Mouse (Mus musculus): ENCODE measurements around the gene Ngb. TPM values are rescaled to one million over a fixed set of nuclear protein-coding genes. Genes with fewer than 3 reads are reported as not detected.

Gene Ngb
- total and polyA plus RNA-seq, 3 experiments: 0.49 TPM; not detected in 2

GRCm38 (mm10) chr12:87103471-87103870 is 1.1 kb upstream of the Ngb start:
- H3K4me3 ChIP-seq (ENCODE audit: low read depth, low read length): no peak overlapping the region
- no peak for DNase-seq (ENCODE audit: low spot score)
- no peaks in the 10 kb centered on the region for H3K4me1 ChIP-seq (ENCODE audit: insufficient read depth, low read depth, low read length)

GRCm38 (mm10) chr12:87100331-87100730 is 2.0 kb downstream of the Ngb start:
- H3K4me3 ChIP-seq (ENCODE audit: low read depth, low read length): no peak overlapping the region
- TF ChIP-seq POLR2AphosphoS5 (IDR thresholded peaks at IDR 0.05; ENCODE audit: insufficient replicate concordance, low read depth, low read length) (no peak), GATA2 (IDR thresholded peaks at IDR 0.05; ENCODE audit: borderline replicate concordance, low read depth, low read length) (no peak), CTCF (IDR thresholded peaks at IDR 0.05; ENCODE audit: low read depth, low read length) (no peak), TAL1 (conservative IDR thresholded peaks at IDR 0.05; ENCODE audit: low read depth, low read length) (no peak), GATA1 (IDR thresholded peaks at IDR 0.05; ENCODE audit: borderline replicate concordance, low read length) (no peak)
- H3K36me3 ChIP-seq (replicated peaks): no peaks in the 10 kb centered on the region
- ATAC-seq (ENCODE audit: extremely low read depth, insufficient number of reproducible peaks, low FRiP score, poor library complexity, severe bottlenecking) (no peak), DNase-seq (ENCODE audit: low spot score) (no peak)
- H3K27me3 ChIP-seq (ENCODE audit: insufficient read depth, low read length): peaks cover 46% of the 10 kb centered on the region
- no peaks in the 10 kb centered on the region for H3K4me1 ChIP-seq (ENCODE audit: insufficient read depth, low read depth, low read length)
- H3K9me3 ChIP-seq (replicated peaks): no peaks in the 10 kb centered on the region

More at GRCm38 (mm10) chr12:87103471-87103870, 1.1 kb upstream of the Ngb start:
- Histone ChIP-seq H3K9me3 (replicated peaks) (no peaks in the 10 kb centered on the region), H3K36me3 (replicated peaks) (peaks cover 7% of the 10 kb centered on the region), H3K27me3 (ENCODE audit: insufficient read depth, low read length) (peaks cover 25% of the 10 kb centered on the region)
- TF ChIP-seq GATA1 (IDR thresholded peaks at IDR 0.05; ENCODE audit: borderline replicate concordance, low read length) (no peak), GATA2 (IDR thresholded peaks at IDR 0.05; ENCODE audit: borderline replicate concordance, low read depth, low read length) (no peak), TAL1 (conservative IDR thresholded peaks at IDR 0.05; ENCODE audit: low read depth, low read length) (no peak), POLR2AphosphoS5 (IDR thresholded peaks at IDR 0.05; ENCODE audit: insufficient replicate concordance, low read depth, low read length) (no peak), CTCF (IDR thresholded peaks at IDR 0.05; ENCODE audit: low read depth, low read length) (no peak)
- ATAC-seq (ENCODE audit: extremely low read depth, insufficient number of reproducible peaks, low FRiP score, poor library complexity, severe bottlenecking): no peak

GRCm38 (mm10) chr12:87093671-87094070 is 8.7 kb downstream of the Ngb start:
- H3K4me1 ChIP-seq (ENCODE audit: insufficient read depth, low read depth, low read length): peaks cover 3% of the 10 kb centered on the region; the same call in 1 of the 2 replicates
- H3K4me3 ChIP-seq (ENCODE audit: low read depth, low read length): no peak overlapping the region
- ATAC-seq (ENCODE audit: extremely low read depth, insufficient number of reproducible peaks, low FRiP score, poor library complexity, severe bottlenecking) (no peak), DNase-seq (ENCODE audit: low spot score) (no peak)
- H3K27me3 ChIP-seq (ENCODE audit: insufficient read depth, low read length): peaks cover 42% of the 10 kb centered on the region
- no peaks in the 10 kb centered on the region for H3K36me3 ChIP-seq (replicated peaks)
- H3K9me3 ChIP-seq (replicated peaks): no peaks in the 10 kb centered on the region
- no peak for TF ChIP-seq GATA1 (IDR thresholded peaks at IDR 0.05; ENCODE audit: borderline replicate concordance, low read length)
- no peak for TF ChIP-seq CTCF (IDR thresholded peaks at IDR 0.05; ENCODE audit: low read depth, low read length)
- TF ChIP-seq POLR2AphosphoS5 (IDR thresholded peaks at IDR 0.05; ENCODE audit: insufficient replicate concordance, low read depth, low read length): no peak
- TF ChIP-seq TAL1 (conservative IDR thresholded peaks at IDR 0.05; ENCODE audit: low read depth, low read length): no peak

GRCm38 (mm10) chr12:87093249-87093648 is 9.1 kb downstream of the Ngb start:
- H3K4me1 ChIP-seq (ENCODE audit: insufficient read depth, low read depth, low read length): peaks cover 3% of the 10 kb centered on the region; the same call in 1 of the 2 replicates
- H3K27me3 ChIP-seq (ENCODE audit: insufficient read depth, low read length): peaks cover 38% of the 10 kb centered on the region
- ATAC-seq (ENCODE audit: extremely low read depth, insufficient number of reproducible peaks, low FRiP score, poor library complexity, severe bottlenecking): no peak
- no peak for TF ChIP-seq POLR2AphosphoS5 (IDR thresholded peaks at IDR 0.05; ENCODE audit: insufficient replicate concordance, low read depth, low read length)
- no peak for TF ChIP-seq GATA2 (IDR thresholded peaks at IDR 0.05; ENCODE audit: borderline replicate concordance, low read depth, low read length)
- no peak for TF ChIP-seq GATA1 (IDR thresholded peaks at IDR 0.05; ENCODE audit: borderline replicate concordance, low read length)
- TF ChIP-seq TAL1 (conservative IDR thresholded peaks at IDR 0.05; ENCODE audit: low read depth, low read length): no peak
- no peak for TF ChIP-seq CTCF (IDR thresholded peaks at IDR 0.05; ENCODE audit: low read depth, low read length)
- no peaks in the 10 kb centered on the region for H3K36me3 ChIP-seq (replicated peaks)
- H3K9me3 ChIP-seq (replicated peaks): no peaks in the 10 kb centered on the region
- H3K4me3 ChIP-seq (ENCODE audit: low read depth, low read length): no peak overlapping the region
- DNase-seq (ENCODE audit: low spot score): no peak

- Histone ChIP-seq H3K4me3 (ENCODE audit: low read depth, low read length) (no peak overlapping the region), H3K4me1 (ENCODE audit: insufficient read depth, low read depth, low read length) (peaks cover 3% of the 10 kb centered on the region; the same call in 1 of the 2 replicates), H3K9me3 (replicated peaks) (no peaks in the 10 kb centered on the region), H3K27me3 (ENCODE audit: insufficient read depth, low read length) (peaks cover 26% of the 10 kb centered on the region), H3K36me3 (replicated peaks) (no peaks in the 10 kb centered on the region)
- ATAC-seq (ENCODE audit: extremely low read depth, insufficient number of reproducible peaks, low FRiP score, poor library complexity, severe bottlenecking): no peak
- TF ChIP-seq CTCF (IDR thresholded peaks at IDR 0.05; ENCODE audit: low read depth, low read length) (no peak), POLR2AphosphoS5 (IDR thresholded peaks at IDR 0.05; ENCODE audit: insufficient replicate concordance, low read depth, low read length) (no peak), GATA1 (IDR thresholded peaks at IDR 0.05; ENCODE audit: borderline replicate concordance, low read length) (no peak), TAL1 (conservative IDR thresholded peaks at IDR 0.05; ENCODE audit: low read depth, low read length) (no peak), GATA2 (IDR thresholded peaks at IDR 0.05; ENCODE audit: borderline replicate concordance, low read depth, low read length) (no peak)
- DNase-seq (ENCODE audit: low spot score): no peak
Measured at GRCm38 (mm10) chr12:87091916-87092315, 10.4 kb downstream of the Ngb start.

- ATAC-seq (ENCODE audit: extremely low read depth, insufficient number of reproducible peaks, low FRiP score, poor library complexity, severe bottlenecking): no peak
- H3K4me1 ChIP-seq (ENCODE audit: insufficient read depth, low read depth, low read length): peaks cover 3% of the 10 kb centered on the region; the same call in 1 of the 2 replicates
Measured at GRCm38 (mm10) chr12:87089701-87090100, 12.6 kb downstream of the Ngb start.

More at GRCm38 (mm10) chr12:87089701-87090100, 12.6 kb downstream of the Ngb start:
- TF ChIP-seq GATA1 (IDR thresholded peaks at IDR 0.05; ENCODE audit: borderline replicate concordance, low read length): no peak
- no peak for TF ChIP-seq CTCF (IDR thresholded peaks at IDR 0.05; ENCODE audit: low read depth, low read length)
- TF ChIP-seq POLR2AphosphoS5 (IDR thresholded peaks at IDR 0.05; ENCODE audit: insufficient replicate concordance, low read depth, low read length): no peak
- TF ChIP-seq TAL1 (conservative IDR thresholded peaks at IDR 0.05; ENCODE audit: low read depth, low read length): no peak
- no peak for TF ChIP-seq GATA2 (IDR thresholded peaks at IDR 0.05; ENCODE audit: borderline replicate concordance, low read depth, low read length)
- Histone ChIP-seq H3K27me3 (ENCODE audit: insufficient read depth, low read length) (peaks cover 26% of the 10 kb centered on the region), H3K4me3 (ENCODE audit: low read depth, low read length) (no peak overlapping the region), H3K36me3 (replicated peaks) (no peaks in the 10 kb centered on the region), H3K9me3 (replicated peaks) (no peaks in the 10 kb centered on the region)
- no peak for DNase-seq (ENCODE audit: low spot score)
